Mouse (Mus musculus): ENCODE data around the gene Atf5. TPM values are rescaled to one million over a fixed set of nuclear protein-coding genes. Genes with fewer than 3 reads are reported as not detected.

The Atf5 gene
- polyA plus RNA-seq, 1 experiment = 139 TPM

DNA sequence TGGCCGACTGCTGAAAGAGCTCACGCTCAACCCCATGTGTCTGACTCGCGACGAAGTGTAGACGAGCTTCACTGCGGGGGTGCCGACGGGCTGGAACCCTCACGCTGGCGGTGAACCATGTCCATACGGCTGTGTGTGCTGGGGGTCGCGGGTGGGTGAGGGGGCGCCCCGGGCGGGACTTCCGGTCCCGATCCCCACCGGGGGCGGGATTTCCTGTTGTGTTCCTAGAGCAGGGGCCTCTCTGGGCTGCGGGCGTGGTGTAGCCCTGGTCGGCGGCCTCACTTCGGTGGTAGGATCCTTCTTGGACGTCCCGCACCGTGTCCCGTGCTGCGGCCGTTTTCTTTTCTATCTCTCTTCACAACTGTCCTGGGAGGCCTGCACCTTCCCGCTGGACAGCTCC lies 33.7 kb upstream of the Atf5 start:
- no peak for DNase-seq (ENCODE audit: low read depth)

DNA sequence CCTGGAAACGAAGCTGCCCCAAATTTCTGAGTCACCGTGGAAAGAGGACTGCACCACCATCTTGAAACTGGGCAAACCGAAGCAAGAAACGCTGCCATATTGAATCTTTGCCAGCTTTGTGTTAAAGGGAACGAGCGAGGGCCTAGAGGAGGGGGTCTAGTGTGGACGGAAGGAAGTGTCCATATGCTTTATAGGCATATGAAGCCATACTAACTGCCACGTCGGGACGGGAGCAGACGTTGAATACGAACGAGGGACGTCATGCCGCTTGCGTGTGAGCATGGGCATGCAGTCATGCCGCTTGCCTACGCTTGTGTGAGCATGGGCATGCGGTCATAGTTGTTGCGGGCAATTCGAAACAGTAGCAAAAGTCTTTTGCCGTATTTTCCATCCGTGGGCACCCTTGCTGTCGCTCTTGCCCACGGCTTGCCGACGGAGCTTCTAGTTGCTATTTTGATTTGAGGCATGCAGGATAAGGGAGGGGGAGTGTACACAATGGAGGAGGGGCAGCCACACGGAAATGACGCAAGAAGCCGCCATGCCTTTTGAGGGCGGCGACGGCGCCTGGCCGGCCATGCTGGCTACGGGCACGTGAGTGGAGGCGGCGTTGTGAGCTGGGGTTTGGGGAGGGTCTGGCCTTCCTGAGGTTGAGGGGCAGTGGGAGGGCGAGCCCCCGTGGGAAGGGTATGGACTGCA lies 33.1 kb upstream of the Atf5 start:
- DNase-seq (ENCODE audit: low read depth) = peak; percentile 69

DNA sequence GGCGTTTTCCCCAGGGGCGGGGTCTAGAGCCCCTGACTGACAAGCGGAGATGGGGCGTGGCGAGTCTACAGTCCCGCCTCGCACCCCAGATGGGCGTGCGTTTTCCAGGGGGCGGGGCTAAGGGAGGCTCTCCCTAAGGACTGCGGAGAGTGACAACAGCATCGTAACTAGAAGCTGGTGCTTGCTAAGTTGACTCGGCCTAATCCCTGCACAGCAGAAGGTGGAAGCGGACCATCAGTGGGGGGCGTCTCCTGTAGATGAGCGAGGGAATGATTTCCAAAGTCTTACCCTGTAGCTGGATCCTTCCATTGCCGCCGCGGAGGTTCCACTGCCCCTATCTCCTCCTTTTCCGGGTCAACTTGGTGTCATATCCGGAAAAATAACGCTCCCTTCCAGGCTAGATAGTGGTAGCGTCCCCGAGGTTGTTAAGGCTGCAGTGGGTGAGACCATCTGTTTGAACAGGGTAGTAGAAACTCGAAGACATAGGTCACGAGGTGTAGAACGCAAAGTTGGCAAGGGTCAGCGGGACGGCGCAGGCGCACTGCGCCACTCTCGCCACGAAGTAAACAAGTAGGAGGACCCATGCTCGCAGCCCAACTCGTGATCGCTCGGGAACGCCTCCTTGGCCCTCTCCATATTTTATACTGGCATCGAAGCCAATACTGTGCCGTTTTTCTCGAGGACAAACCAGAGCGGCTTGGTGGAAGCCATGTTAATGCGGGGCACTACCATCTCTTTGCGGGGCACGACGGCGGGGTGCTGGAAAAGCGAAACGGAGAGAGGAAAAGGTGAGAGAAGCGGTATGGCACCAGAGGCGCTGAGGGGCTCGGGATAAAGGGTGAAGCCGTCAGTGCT lies 32.3 kb upstream of the Atf5 start, which contains the start of the genes Akt1s1 and Tbc1d17:
Gene Akt1s1 (plus strand): TSS at position 431 of the 855 bp plus-strand sequence.
Gene Tbc1d17 (minus strand): TSS at position 519 of the 855 bp plus-strand sequence.
- DNase-seq (ENCODE audit: low read depth) = peak; percentile 98

DNA sequence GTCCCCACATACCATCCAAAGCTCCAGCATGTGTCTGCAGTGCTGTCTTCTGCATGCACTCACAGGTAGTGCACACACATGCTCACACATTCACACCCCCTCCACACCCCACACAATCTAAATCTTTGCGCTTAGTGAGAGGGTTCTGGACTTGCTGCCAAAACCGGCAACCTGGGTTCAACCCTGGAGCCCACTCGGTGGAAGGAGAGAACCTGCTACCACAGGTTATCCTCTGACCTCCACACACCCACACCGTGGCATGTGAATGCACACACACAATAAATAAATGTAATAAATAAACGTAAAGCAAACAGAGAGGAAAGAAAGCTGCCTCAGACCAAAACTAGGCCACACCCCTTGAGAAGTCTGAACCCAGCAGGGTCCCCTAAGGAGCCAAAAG lies 31.3 kb upstream of the Atf5 start:
- DNase-seq (ENCODE audit: low read depth) = no peak

DNA sequence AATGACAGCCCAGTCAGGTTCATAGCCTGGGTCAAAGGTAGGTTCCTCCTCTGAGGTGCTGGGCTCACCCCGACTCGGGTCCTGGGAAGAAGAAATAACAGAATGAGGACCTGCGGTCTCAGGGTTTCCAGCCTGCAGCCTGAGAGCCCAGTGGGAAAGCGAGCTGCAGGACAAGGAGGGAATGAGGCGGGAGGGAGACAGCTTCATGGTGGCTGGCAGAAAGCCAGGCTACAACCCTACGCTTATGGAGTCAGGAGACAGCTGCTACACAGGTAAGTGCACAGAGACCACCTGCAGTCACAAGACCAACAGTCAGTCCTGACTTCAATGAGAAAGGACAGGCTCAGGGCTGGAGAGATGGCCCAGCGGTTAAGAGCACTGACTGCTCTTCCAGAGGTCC lies 30.3 kb upstream of the Atf5 start:
- no peak for DNase-seq (ENCODE audit: low read depth)

DNA sequence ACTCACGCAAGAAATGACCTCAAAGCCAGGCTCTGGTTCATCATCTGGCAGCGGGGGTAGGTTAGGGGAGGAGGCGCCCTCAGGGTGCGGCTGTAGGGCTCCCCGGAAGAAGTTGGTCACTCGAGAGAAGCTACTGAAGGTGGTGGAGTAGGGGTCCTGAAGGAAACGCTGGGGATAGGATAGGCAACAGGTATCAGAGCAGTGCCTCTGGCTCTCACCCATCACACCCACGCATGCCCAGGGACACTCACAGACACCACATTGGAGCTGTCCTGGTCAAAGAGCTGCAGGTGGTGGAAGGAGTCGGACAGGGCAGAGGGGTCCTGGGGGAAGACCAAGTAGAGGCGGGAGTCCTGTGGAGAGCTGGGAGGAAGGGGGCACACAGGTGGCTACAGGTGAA lies 28.5 kb upstream of the Atf5 start:
- no peak for DNase-seq (ENCODE audit: low read depth)

DNA sequence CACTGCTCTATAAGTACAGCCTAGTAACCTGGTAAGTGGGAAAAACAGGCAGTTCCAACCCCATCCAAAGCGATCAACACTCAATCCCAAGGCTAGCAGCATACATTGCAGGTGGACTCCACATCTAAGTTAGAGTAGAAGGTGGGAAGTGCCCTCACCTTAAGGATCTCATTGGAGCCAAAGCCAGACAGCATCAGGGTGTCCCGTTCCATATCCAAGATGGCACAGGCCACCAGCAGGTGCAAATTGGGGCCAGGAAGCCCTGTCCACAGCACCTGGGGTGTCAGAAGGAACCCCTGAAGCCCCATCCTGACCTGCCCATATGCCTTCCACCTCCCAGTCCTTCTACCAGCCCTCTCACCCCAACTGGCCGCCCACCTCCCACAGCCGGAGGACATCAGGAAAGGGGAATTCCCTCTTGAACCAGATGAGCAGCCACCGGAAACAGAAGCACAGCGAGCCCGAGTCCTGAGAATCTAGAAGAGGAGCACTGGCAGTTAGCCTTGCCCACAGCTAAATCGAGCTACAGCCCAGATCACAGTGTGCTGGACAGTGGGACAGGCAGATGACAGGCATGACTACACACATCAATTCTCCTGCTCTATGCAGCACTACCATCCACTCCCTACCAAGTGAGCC lies 25.5 kb upstream of the Atf5 start:
- DNase-seq (ENCODE audit: low read depth) = no peak

DNA sequence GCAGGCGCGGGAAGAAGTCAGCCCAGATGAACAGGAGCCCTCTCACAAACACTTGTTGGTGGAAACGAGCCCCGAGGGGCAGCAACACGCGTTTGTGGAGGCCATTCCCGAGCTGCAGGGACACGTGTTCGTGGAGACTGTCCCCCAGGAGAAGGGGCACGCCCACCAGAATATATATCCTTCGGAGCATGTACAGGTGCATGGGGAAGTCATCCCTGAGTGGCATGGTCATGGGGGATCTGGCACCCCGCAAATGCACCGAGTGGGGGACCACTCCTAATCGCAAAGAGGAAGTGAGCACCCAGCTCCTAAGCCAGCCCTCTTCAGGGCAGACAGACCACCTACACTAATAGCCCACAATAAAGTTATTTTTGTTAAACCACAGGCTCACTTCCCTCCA lies 24.0 kb upstream of the Atf5 start:
- no peak for DNase-seq (ENCODE audit: low read depth)

DNA sequence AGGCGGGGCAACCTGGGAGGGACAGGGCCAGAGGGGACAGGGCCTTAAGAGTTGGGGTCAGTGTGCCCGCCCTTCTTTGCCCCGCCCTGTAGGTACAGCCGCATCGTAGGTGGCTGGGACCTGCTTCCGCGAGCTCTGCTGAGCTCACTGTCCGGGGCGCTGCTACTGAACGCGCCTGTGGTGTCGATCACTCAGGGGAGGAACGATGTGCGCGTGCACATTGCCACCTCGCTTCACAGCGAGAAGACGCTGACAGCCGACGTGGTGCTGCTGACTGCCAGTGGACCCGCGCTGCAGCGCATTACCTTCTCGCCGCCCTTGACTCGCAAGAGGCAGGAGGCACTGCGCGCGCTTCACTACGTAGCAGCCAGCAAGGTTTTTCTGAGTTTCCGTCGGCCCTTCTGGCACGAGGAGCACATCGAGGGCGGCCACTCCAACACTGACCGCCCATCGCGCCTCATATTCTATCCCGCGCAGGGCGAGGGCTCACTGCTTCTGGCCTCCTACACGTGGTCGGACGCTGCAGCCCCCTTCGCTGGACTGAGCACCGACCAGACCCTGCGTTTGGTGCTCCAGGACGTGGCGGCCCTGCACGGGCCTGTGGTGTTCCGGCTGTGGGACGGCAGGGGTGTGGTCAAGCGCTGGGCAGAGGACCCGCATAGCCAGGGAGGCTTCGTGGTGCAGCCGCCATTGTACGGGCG lies 23.2 kb upstream of the Atf5 start:
- DNase-seq (ENCODE audit: low read depth) = no peak

DNA sequence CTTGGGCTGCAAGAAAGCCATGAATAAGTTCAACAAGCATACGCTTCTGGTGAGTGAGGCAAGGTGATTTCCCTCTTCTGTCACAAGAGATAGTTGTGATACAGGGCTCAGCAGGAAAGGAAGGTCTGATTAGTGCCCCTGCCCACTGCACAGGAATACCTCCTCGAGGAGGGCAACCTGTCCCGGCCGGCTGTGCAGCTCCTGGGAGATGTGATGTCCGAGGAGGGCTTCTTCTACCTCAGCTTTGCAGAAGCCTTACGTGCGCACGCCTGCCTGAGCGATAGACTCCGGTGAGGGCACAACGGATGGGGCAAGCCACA lies 22.7 kb upstream of the Atf5 start:
- no peak for DNase-seq (ENCODE audit: low read depth)

DNA sequence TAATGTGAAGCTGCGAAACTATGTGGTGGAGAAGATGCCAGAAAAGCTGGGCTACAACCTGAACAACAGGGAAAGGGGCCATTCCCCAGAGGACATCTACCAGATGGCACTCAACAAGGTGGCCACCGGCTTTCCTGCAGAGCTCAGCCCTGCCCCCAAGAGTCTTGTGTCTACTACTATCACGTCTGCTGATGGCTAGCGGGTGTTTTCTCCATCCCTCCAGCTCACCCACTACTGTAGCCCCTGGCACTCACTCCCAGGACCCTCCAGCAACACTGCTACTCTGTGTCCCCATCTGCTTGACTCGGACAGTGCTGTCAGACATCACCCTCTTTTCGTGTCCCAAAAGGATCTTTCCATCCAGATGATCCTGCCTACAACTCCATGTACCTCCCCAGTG lies 21.6 kb upstream of the Atf5 start:
- DNase-seq (ENCODE audit: low read depth) = no peak

DNA sequence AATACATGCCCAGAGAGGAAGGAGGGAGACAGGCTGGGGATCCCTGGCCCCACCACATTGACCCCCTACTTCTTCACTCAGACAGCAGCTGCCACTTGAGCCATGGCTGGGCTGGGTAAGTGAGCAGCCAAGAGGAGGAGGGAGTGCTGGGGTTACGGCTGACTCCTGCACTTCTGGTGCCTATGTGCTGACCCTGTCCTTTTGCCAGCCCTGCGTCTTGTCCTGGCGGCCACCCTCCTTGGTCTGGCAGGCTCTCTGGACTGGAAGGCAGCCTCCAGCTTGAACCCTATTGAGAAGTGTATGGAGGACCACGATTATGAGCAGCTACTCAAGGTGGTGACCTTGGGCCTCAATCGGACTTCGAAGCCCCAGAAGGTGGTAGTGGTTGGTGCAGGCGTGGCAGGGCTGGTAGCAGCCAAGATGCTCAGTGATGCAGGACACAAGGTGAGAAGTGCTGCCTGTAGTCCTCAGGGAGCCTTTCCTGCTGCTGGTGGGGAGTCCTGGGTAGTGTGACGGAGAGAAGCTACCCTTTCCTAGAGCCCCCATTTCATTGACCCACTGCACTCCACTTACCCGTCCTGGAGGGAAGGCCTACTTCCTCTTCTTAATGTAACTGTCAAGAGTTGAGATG lies 20.1 kb upstream of the Atf5 start:
- no peak for DNase-seq (ENCODE audit: low read depth)

DNA sequence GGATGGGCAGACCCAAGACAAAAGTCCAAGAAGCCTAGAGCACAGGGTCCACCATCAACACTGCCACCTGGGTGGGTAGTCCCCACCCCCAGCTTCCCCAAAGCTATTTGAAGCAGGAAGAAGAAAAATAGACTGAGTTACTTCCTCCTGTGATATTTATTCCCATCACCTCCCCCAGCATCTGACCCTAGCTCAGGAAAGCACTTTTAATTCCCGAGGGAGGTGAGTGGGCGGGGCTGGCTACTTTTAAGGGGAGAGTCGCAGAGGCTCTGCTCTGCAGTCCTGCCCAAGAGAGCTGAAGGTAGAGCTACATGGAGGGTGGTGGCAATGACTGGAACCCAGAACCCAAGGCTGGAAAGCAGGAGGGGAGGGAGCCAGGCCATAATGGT lies 19.6 kb upstream of the Atf5 start:
- no peak for DNase-seq (ENCODE audit: low read depth)

DNA sequence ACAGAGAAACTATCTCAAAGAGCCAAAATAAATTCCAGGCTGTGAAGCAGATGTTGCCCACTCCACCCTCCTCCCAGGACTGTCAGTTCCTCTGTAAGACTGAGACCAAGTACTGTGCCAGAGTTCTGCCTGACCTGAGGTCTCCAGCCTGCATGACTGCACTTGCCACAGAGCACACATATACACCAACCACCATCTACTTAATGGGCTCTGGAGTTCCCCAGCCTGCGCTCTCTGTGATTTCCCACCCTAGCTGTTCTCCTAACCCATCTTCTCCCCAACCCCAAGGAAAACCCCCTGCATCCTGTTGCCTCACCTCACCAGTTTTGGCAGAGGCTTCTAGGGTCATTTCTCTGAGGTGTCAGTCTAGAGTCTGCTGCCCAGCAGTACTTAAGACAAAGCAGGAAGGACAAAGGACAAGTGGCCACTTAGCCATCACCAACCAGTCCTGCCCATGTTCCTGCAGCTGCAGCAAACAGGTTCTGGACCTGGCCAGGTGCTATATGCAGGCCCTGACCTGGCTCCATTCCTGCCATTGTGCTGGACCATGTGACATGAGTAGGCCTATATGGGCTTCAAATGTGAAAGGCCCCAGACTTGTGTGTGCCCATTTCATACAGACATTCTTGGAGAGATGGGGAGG lies 19.0 kb upstream of the Atf5 start:
- no peak for DNase-seq (ENCODE audit: low read depth)

DNA sequence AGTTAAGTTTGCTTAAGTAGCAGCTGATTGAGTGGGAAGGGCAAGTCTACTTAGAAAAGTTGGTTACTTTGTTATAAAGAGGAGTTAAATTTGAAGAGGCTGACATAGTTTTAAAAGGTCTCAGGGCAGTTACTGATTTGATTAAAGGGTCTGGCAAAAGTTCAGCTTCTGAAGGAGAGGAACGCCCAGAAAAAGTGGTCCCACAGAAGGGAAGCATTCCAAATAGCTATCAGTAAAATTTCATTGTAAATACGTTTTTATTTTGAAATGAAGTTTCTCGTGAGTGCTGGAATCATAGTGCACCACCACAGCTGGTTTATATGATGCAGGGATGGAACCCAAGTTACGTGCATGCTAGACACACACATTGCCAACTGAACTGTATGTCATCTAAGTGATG lies 16.3 kb upstream of the Atf5 start:
- no peak for DNase-seq (ENCODE audit: low read depth)

DNA sequence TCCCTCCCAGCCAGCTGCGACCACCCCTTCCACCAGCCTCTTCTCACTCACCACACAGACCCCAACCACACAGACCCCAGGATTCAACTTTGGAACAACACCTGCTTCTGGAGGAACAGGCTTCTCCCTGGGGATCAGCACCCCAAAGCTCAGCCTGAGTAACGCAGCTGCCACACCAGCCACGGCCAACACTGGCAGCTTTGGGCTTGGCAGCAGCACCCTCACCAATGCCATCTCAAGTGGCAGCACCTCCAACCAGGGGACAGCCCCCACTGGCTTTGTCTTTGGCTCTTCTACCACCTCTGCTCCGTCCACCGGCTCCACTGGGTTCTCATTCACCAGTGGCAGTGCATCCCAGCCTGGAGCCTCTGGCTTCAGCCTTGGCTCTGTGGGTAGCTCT lies 12.2 kb upstream of the Atf5 start:
- DNase-seq (ENCODE audit: low read depth) = no peak

DNA sequence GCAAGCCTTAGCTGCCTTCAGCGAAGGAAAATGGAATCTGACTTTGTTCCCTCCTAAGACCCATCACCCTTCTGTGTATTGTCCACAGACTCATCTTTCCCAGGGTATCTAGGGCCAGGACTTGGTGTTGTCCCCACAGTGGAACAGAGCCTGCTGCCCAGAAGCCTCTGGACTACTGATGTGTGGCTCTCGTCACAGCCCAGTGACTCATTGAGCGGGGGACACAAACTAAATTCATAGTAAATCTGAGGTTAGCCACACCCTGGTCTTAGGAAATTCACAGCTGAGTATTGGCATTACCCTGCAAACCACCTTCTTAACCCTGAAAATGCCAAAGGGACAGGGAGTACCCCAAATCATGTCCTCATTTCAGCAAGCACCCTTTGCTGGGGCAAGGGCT lies 10.3 kb upstream of the Atf5 start:
- no peak for DNase-seq (ENCODE audit: low read depth)

DNA sequence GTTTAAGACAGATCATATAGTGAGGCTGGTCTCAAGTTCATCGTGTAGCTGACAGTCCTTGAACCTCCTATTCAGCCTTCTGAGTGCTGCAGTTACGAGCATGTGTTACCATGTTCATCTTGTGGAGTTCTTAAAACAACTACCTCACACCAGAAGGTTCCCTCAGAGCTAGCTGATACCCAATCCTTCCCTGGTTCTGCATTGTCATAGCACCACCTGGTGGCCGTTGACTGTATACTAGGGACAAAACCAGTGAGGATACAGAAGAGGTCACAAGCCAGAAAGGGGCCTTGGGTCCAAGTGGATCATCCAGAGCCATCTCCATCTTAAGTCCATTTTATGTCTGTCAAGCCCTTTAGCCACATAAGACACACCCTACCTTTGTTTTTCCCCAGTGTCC lies 8.4 kb upstream of the Atf5 start:
- no peak for DNase-seq (ENCODE audit: low read depth)

DNA sequence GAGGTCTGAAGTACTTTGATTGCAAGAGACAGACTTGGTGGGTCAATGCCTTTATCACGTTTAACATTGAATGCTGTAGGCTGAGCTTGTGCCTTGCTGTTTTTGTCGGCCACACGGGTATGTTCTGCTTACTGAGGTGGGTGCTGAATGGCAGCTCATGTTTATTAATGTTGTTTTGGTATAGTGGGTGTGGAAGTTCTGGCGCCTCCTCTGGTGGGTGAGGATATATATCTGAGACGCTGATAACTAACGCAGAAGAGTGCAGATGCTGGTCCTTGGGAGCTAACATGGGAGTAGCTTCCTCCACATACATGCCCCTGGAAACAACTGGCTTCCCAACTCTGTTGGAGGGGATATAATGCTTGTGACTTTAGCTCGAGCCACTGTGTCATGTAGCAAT lies 7.0 kb upstream of the Atf5 start:
- no peak for DNase-seq (ENCODE audit: low read depth)

DNA sequence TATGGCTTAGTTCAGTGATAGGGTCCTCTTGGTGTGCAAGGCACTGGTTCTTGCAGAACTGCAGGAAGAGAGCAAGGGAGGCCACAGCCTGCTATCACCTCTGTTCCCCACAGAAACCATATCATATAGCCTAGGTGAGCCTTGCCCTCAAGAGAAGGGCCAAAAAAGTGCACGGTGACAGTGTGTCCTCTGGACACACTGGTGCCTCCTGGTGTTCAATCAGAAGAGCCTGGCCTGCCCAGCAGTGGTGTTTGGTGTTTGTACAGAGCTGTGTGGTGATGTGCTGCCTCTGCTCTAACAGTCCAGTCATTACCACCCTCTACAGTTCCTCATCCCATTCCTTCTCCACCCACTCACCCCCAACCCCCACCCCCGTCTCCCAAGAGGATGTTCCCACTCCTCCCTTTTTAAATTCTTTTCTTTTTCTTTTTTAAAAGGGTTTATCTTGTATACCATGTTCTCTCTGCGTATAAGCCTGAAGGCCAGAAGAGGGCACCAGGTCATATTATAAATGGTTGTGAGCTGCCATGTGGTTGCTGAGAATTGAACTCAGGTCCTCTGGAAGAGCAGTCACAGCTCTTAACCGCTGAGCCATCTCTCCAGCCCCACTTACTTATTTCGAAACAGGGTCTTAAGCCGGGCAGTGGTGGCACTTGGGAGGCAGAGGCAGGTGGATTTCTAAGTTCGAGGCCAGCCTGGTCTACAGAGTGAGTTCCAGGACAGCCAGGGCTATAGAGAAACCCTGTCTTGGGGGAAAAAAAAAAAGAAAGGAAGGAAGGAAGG lies 5.4 kb upstream of the Atf5 start:
- no peak for DNase-seq (ENCODE audit: low read depth)

DNA sequence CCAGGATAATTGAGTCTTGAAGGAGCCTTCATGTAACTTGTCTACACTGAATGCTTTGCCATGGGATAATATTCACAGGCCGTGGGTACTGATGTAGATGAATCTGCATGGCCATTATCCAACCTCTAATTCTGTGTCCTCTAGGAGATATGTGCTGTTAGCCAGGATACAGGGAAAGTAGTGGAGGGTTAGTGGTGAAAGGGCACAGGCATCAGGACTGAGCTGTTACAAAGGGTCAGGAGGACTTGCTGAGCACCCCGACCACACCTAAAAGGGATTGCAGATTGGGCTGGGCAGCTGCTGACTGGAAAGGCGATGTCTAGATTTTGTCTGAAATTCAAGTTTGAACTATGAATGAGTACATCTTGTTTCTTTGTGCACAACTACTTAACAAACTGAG lies 4.1 kb upstream of the Atf5 start:
- no peak for DNase-seq (ENCODE audit: low read depth)

All from gonadal fat pad, adult 2 months (tissue).